Mouse (Mus musculus): ENCODE measurements around the gene Hrh1. TPM values are rescaled to one million over a fixed set of nuclear protein-coding genes. Genes with fewer than 3 reads are reported as not detected.

Gene Hrh1
- total and polyA plus RNA-seq, 3 experiments, result not detected

- no peaks in the 10 kb centered on the region for H3K4me1 ChIP-seq (ENCODE audit: control insufficient read depth in 1 of 2, insufficient read depth in 2 of 2)
- dilution Hi-C loops (cut with MboI; ENCODE audit: extremely low pct_ligation_motif_present, extremely low pct_unique_long_range_greater_than_20kb, low sequenced_read_pairs) (no loop called here), in situ Hi-C loops (cut with MboI; ENCODE audit: low pct_ligation_motif_present, low pct_unique_long_range_greater_than_20kb, low sequenced_read_pairs) (no loop called here)
- peaks cover 55% of the 10 kb centered on the region for H3K27me3 ChIP-seq (replicated peaks)
- H3K4me2 ChIP-seq (ENCODE audit: insufficient read depth, low read depth, poor library complexity, severe bottlenecking), result no peak overlapping the region
- no peaks in the 10 kb centered on the region for H3K79me2 ChIP-seq (replicated peaks; ENCODE audit: control insufficient read depth, extremely low read depth, insufficient read depth, poor library complexity, severe bottlenecking)
- H3K4me3 ChIP-seq (replicated peaks in 1 of 3; ENCODE audit: low read depth in 2 of 3, low read length in 2 of 3, poor library complexity in 1 of 3), result no peak overlapping the region
- no peaks in the 10 kb centered on the region for H3K36me3 ChIP-seq (replicated peaks in 1 of 2; ENCODE audit: control insufficient read depth in 1 of 2, insufficient read depth in 1 of 2, low read length in 1 of 2)
- no peak overlapping the region for H3K9ac ChIP-seq (ENCODE audit: insufficient read depth, low read depth)
- peak; percentile 8 for DNase-seq (ENCODE audit: extremely low read depth)
- TF ChIP-seq RAD21 (IDR thresholded peaks at IDR 0.05; ENCODE audit: low read depth, low read length), result peak; percentile 3; the same call in 1 of the 2 replicates
- TF ChIP-seq GABPA (IDR thresholded peaks at IDR 0.05; ENCODE audit: insufficient replicate concordance, low read depth, low read length), result no peak
- TF ChIP-seq CTCF (conservative IDR thresholded peaks at IDR 0.05 in 1 of 2, IDR thresholded peaks at IDR 0.05 in 1 of 2; ENCODE audit: low read depth in 2 of 2, low read length in 2 of 2), result peak in 1 of 2 experiments; percentile 42; a peak in 2 of 4 replicates
- peaks cover 5% of the 10 kb centered on the region for H3K9me3 ChIP-seq (replicated peaks; ENCODE audit: low read length)
- no peak overlapping the region for H3K27ac ChIP-seq (ENCODE audit: insufficient read depth, low read depth)
Measured at GRCm38 (mm10) chr6:114402161-114402560, 4.4 kb downstream of the Hrh1 start.

GRCm38 (mm10) chr6:114403632-114404031, 5.9 kb downstream of the Hrh1 start:
- dilution Hi-C loops (cut with MboI; ENCODE audit: extremely low pct_ligation_motif_present, extremely low pct_unique_long_range_greater_than_20kb, low sequenced_read_pairs) (no loop called here), in situ Hi-C loops (cut with MboI; ENCODE audit: low pct_ligation_motif_present, low pct_unique_long_range_greater_than_20kb, low sequenced_read_pairs) (no loop called here)
- no peak overlapping the region for H3K4me2 ChIP-seq (ENCODE audit: insufficient read depth, low read depth, poor library complexity, severe bottlenecking)
- TF ChIP-seq USF1 (IDR thresholded peaks at IDR 0.05; ENCODE audit: low read depth, low read length), result no peak
- TF ChIP-seq MYC (IDR thresholded peaks at IDR 0.05; ENCODE audit: low read depth, low read length), result no peak
- no peak for TF ChIP-seq NELFE (IDR thresholded peaks at IDR 0.05; ENCODE audit: low read depth, low read length)
- no peak for TF ChIP-seq JUN (IDR thresholded peaks at IDR 0.05; ENCODE audit: insufficient read depth, low read depth, low read length)
- no peak for TF ChIP-seq RAD21 (IDR thresholded peaks at IDR 0.05; ENCODE audit: low read depth, low read length)
- no peak for TF ChIP-seq PAX5 (IDR thresholded peaks at IDR 0.05; ENCODE audit: low read length)
- TF ChIP-seq POLR2A (IDR thresholded peaks at IDR 0.05; ENCODE audit: low read depth, low read length), result no peak
- no peak for TF ChIP-seq POLR2AphosphoS2 (IDR thresholded peaks at IDR 0.05; ENCODE audit: low read depth, low read length)
- no peak for TF ChIP-seq MAX (IDR thresholded peaks at IDR 0.05; ENCODE audit: low read length)
- no peak for TF ChIP-seq CHD2 (IDR thresholded peaks at IDR 0.05; ENCODE audit: low read length)
- TF ChIP-seq MAZ (IDR thresholded peaks at IDR 0.05; ENCODE audit: low read depth, low read length), result no peak
- TF ChIP-seq ZNF384 (IDR thresholded peaks at IDR 0.05; ENCODE audit: low read depth, low read length), result no peak
- no peak for TF ChIP-seq JUND (conservative IDR thresholded peaks at IDR 0.05; ENCODE audit: low read depth, low read length)
- TF ChIP-seq ZMIZ1 (IDR thresholded peaks at IDR 0.05; ENCODE audit: low read depth, low read length), result no peak
- TF ChIP-seq MEF2A (IDR thresholded peaks at IDR 0.05; ENCODE audit: borderline replicate concordance, low read depth, low read length), result no peak
- TF ChIP-seq CTCF (conservative IDR thresholded peaks at IDR 0.05 in 1 of 2, IDR thresholded peaks at IDR 0.05 in 1 of 2; ENCODE audit: low read depth in 2 of 2, low read length in 2 of 2), result no peak
- no peak for TF ChIP-seq UBTF (IDR thresholded peaks at IDR 0.05; ENCODE audit: low read depth, low read length)
- H3K4me3 ChIP-seq (replicated peaks in 1 of 3; ENCODE audit: low read depth in 2 of 3, low read length in 2 of 3, poor library complexity in 1 of 3), result no peak overlapping the region
- H3K9me3 ChIP-seq (replicated peaks; ENCODE audit: low read length), result peaks cover 5% of the 10 kb centered on the region
- no peaks in the 10 kb centered on the region for H3K4me1 ChIP-seq (ENCODE audit: control insufficient read depth in 1 of 2, insufficient read depth in 2 of 2)
- H3K79me2 ChIP-seq (replicated peaks; ENCODE audit: control insufficient read depth, extremely low read depth, insufficient read depth, poor library complexity, severe bottlenecking), result no peaks in the 10 kb centered on the region
- no peak overlapping the region for H3K9ac ChIP-seq (ENCODE audit: insufficient read depth, low read depth)
- DNase-seq (ENCODE audit: extremely low read depth), result no peak
- no peak overlapping the region for H3K27ac ChIP-seq (ENCODE audit: insufficient read depth, low read depth)
- no peaks in the 10 kb centered on the region for H3K36me3 ChIP-seq (replicated peaks in 1 of 2; ENCODE audit: control insufficient read depth in 1 of 2, insufficient read depth in 1 of 2, low read length in 1 of 2)
- peaks cover 68% of the 10 kb centered on the region for H3K27me3 ChIP-seq (replicated peaks)
